Mouse (Mus musculus): Measurements from ENCODE around the gene Dync1i2.

GRCm38 (mm10) chr2:71250841-71251240, 39.3 kb downstream of the Dync1i2 start:
- TF ChIP-seq CTCF (IDR thresholded peaks at IDR 0.05; ENCODE audit: insufficient read depth, low read depth, low read length): no peak
- no peak for TF ChIP-seq POLR2A (IDR thresholded peaks at IDR 0.05; ENCODE audit: insufficient read depth, low read depth, low read length)
